Mouse (Mus musculus): ENCODE results near the gene Fam102a.

Fam102a gene

DNA sequence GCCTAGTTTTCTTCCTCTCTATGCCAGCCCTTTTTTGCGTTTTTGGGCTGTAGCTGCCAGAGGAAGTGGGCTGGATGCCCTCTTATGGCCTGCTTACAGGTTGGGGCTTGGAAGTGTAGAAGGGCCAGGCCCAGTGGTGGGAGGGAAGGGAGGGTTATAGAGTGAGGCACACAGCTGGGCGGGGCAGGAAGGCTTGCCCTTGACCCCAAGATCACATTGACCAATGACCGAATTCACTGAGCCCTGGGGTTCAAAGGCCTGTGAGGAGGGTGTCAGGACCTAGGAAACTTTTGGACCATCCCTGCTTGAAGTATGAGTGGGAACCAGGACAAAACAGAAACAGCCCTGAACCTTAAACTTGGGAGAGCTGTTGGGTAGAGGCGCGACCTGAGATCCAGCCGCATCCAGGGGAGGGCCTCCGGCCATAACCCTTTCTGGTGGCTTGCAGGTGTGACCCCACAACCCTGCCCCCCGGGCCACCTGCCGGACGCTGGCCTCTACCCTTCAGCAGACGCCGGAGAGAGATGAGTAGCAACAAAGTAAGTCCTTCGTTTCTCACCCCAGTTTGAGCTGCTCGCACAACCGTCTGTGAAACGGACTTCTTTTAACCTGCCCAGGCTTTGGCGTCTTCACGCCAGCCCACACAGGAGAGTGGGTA is 73.8 kb downstream of the Fam102a start:
- no peak for DNase-seq (ENCODE audit: low spot score)

- DNase-seq (ENCODE audit: low spot score): peak; percentile 33
These were observed 75.6 kb downstream of the Fam102a start for GRCm38 (mm10) chr2:32610610-32611229.

- DNase-seq (ENCODE audit: low spot score): no peak
These were observed 77.1 kb downstream of the Fam102a start for GRCm38 (mm10) chr2:32612274-32612673.

- no peak for DNase-seq (ENCODE audit: low spot score)
These were observed 82.0 kb downstream of the Fam102a start for GRCm38 (mm10) chr2:32617109-32617508.

GRCm38 (mm10) chr2:32617601-32618000 is 82.5 kb downstream of the Fam102a start:
- no peak for DNase-seq (ENCODE audit: low spot score)

DNA sequence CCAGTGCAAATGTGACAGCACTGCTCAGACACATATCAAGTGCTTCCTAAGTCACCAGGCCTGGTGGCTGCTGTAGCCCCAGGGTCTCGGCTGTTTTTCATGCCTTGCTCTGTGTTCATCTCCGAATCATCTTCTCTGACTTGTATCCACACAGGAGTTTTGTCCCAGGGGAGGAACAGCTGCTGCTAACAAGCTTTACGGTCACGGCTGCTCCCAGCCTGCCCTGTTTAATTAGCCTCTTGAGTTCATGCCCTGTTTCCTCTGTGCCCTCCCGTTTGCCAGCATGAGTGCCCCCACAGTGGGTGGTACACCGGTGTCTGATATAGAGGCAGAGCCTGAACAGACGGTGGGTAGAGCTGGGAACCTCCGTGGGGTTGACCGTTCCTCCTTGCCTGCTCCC is 82.9 kb downstream of the Fam102a start:
- DNase-seq (ENCODE audit: low spot score): no peak
